Mouse (Mus musculus): ENCODE results near the gene Gm42420. TPM values are rescaled to one million over a fixed set of nuclear protein-coding genes. Genes with fewer than 3 reads are reported as not detected.

Gene Gm42420
- polyA plus RNA-seq, 1 experiment from 2014 or later = not detected

DNA sequence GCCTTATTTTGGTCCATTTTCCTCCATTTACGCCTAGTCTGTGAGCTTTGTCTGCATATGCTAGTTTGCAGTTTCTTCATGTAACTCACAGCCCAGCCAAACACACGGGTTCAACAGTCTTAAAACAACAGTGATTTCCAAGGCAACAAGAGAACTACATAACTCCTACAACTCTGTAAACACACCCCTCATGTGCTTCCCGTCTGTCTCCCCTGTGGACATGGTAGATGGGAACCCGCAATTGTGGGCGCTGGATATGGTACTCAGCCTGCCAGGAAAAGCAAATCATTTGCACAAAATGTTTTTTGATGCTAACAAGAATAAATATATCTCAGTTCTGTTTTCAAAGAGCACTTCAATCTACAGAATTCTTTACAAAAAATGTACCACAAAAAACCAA lies 19.0 kb downstream of the Gm42420 start:
- H3K9ac ChIP-seq (replicated peaks; ENCODE audit: low read length) = no peak overlapping the region
- no peak for ATAC-seq (replicated peaks; ENCODE audit: insufficient number of reproducible peaks, low FRiP score, low TSS enrichment, low read depth)
- H3K27ac ChIP-seq (replicated peaks; ENCODE audit: low read depth, low read length) = no peak overlapping the region
- H3K4me3 ChIP-seq (ENCODE audit: low read depth, low read length) = no peak overlapping the region
- no peak overlapping the region for H3K4me2 ChIP-seq (ENCODE audit: low read depth, low read length)
- DNase-seq (ENCODE audit: low spot score) = no peak
- H3K27me3 ChIP-seq (ENCODE audit: control insufficient read depth, insufficient read depth, low read length) = no peaks in the 10 kb centered on the region
- peaks cover 1% of the 10 kb centered on the region for H3K36me3 ChIP-seq (replicated peaks; ENCODE audit: control insufficient read depth, insufficient read depth, low read depth, low read length)
- no peaks in the 10 kb centered on the region for H3K9me3 ChIP-seq (replicated peaks; ENCODE audit: control insufficient read depth, low read length)
- no peaks in the 10 kb centered on the region for H3K4me1 ChIP-seq (ENCODE audit: control insufficient read depth, insufficient read depth, low read length)
- WGBS = 90% methylated on average over 5 of the region's 5 CpGs

DNA sequence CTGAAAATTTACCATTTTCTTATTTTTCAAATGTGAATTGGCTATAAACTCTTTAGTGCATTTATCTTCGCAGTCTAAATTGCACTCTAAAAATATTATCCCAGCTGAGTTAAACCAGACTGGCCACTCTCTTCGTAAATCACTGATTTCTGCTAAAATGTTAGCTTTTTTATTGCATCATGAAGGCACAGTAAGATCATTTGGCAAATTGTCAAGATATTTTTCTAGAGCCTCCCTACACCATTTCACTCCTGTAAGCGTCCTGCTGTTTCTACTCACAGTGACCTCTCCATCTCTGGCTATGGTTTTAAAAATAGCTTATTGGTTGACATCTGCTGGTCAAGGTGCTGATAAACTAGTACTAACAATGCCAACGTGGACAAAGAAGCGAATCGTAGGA lies 20.5 kb downstream of the Gm42420 start:
- H3K4me2 ChIP-seq (ENCODE audit: low read depth, low read length) = no peak overlapping the region
- DNase-seq (ENCODE audit: low spot score) (no peak), ATAC-seq (replicated peaks; ENCODE audit: insufficient number of reproducible peaks, low FRiP score, low TSS enrichment, low read depth) (no peak)
- no peak overlapping the region for H3K9ac ChIP-seq (replicated peaks; ENCODE audit: low read length)
- H3K4me1 ChIP-seq (ENCODE audit: control insufficient read depth, insufficient read depth, low read length) = no peaks in the 10 kb centered on the region
- WGBS = 88% methylated on average over 6 of the region's 6 CpGs
- peaks cover 4% of the 10 kb centered on the region; the same call in 1 of the 2 replicates for H3K36me3 ChIP-seq (replicated peaks; ENCODE audit: control insufficient read depth, insufficient read depth, low read depth, low read length)
- no peak overlapping the region for H3K27ac ChIP-seq (replicated peaks; ENCODE audit: low read depth, low read length)
- no peak overlapping the region for H3K4me3 ChIP-seq (ENCODE audit: low read depth, low read length)
- H3K9me3 ChIP-seq (replicated peaks; ENCODE audit: control insufficient read depth, low read length) = no peaks in the 10 kb centered on the region
- H3K27me3 ChIP-seq (ENCODE audit: control insufficient read depth, insufficient read depth, low read length) = no peaks in the 10 kb centered on the region

DNA sequence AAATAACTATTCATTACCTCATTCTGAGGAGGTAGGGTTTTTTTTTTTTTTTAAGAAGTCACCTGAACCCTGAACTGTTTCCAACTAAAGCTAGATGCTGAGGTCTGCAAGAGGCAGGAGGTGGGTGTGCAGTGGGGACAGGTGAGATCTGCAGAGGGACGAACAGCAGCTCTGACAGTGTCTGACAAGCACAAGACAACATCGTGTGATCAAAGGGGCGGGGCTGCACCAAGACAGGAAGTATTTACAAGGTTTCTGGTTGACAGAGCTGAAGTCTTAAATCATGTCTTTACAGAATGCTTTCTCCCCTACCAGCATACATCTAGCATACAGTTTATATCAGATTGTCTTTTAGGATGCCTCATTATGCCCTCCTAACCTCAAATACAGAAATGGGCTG lies 21.3 kb downstream of the Gm42420 start:
- no peak overlapping the region for H3K4me3 ChIP-seq (ENCODE audit: low read depth, low read length)

GRCm38 (mm10) chr6:39607365-39607764 lies 21.8 kb downstream of the Gm42420 start:
- H3K9ac ChIP-seq (replicated peaks; ENCODE audit: low read length) = no peak overlapping the region
- no peak overlapping the region for H3K4me3 ChIP-seq (ENCODE audit: low read depth, low read length)
- H3K9me3 ChIP-seq (replicated peaks; ENCODE audit: control insufficient read depth, low read length) = no peaks in the 10 kb centered on the region
- WGBS = 72% methylated on average over 5 of the region's 5 CpGs
- no peak overlapping the region for H3K4me2 ChIP-seq (ENCODE audit: low read depth, low read length)
- DNase-seq (ENCODE audit: low spot score) (no peak), ATAC-seq (replicated peaks; ENCODE audit: insufficient number of reproducible peaks, low FRiP score, low TSS enrichment, low read depth) (no peak)
- no peak overlapping the region for H3K27ac ChIP-seq (replicated peaks; ENCODE audit: low read depth, low read length)
- no peaks in the 10 kb centered on the region for H3K27me3 ChIP-seq (ENCODE audit: control insufficient read depth, insufficient read depth, low read length)
- peaks cover 4% of the 10 kb centered on the region; the same call in 1 of the 2 replicates for H3K36me3 ChIP-seq (replicated peaks; ENCODE audit: control insufficient read depth, insufficient read depth, low read depth, low read length)
- H3K4me1 ChIP-seq (ENCODE audit: control insufficient read depth, insufficient read depth, low read length) = no peaks in the 10 kb centered on the region

More for the DNA sequence above, 21.3 kb downstream of the Gm42420 start:
- no peak overlapping the region for H3K27ac ChIP-seq (replicated peaks; ENCODE audit: low read depth, low read length)
- no peak overlapping the region for H3K4me2 ChIP-seq (ENCODE audit: low read depth, low read length)
- no peaks in the 10 kb centered on the region for H3K4me1 ChIP-seq (ENCODE audit: control insufficient read depth, insufficient read depth, low read length)
- no peaks in the 10 kb centered on the region for H3K9me3 ChIP-seq (replicated peaks; ENCODE audit: control insufficient read depth, low read length)
- no peak for ATAC-seq (replicated peaks; ENCODE audit: insufficient number of reproducible peaks, low FRiP score, low TSS enrichment, low read depth)
- peaks cover 4% of the 10 kb centered on the region; the same call in 1 of the 2 replicates for H3K36me3 ChIP-seq (replicated peaks; ENCODE audit: control insufficient read depth, insufficient read depth, low read depth, low read length)
- H3K27me3 ChIP-seq (ENCODE audit: control insufficient read depth, insufficient read depth, low read length) = no peaks in the 10 kb centered on the region
- H3K9ac ChIP-seq (replicated peaks; ENCODE audit: low read length) = no peak overlapping the region
- WGBS = 67% methylated on average over 3 of the region's 3 CpGs
- no peak for DNase-seq (ENCODE audit: low spot score)

DNA sequence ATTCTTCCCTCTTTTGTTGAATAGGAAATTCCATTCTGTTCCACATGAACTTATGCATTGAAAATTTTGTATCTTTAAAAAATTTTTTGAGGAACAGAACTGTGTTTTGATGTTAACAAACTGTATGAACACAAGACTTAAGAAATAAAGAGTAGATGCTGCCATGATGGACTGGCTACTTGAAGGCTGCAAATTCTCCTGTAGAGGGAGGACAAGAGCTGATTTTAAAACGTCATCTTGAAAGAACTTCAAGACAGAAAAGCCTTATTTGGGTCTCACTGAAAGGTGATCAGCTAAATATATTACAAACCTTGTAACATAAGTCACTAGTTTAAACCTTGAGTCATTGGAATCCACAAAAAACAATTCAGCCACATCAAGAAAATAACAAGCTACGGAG lies 24.7 kb downstream of the Gm42420 start:
- ATAC-seq (replicated peaks; ENCODE audit: insufficient number of reproducible peaks, low FRiP score, low TSS enrichment, low read depth) = no peak
- Histone ChIP-seq H3K4me1 (ENCODE audit: control insufficient read depth, insufficient read depth, low read length) (no peaks in the 10 kb centered on the region), H3K27me3 (ENCODE audit: control insufficient read depth, insufficient read depth, low read length) (no peaks in the 10 kb centered on the region), H3K9me3 (replicated peaks; ENCODE audit: control insufficient read depth, low read length) (no peaks in the 10 kb centered on the region), H3K27ac (replicated peaks; ENCODE audit: low read depth, low read length) (no peak overlapping the region), H3K4me3 (ENCODE audit: low read depth, low read length) (no peak overlapping the region), H3K36me3 (replicated peaks; ENCODE audit: control insufficient read depth, insufficient read depth, low read depth, low read length) (peaks cover 4% of the 10 kb centered on the region; the same call in 1 of the 2 replicates), H3K9ac (replicated peaks; ENCODE audit: low read length) (no peak overlapping the region), H3K4me2 (ENCODE audit: low read depth, low read length) (no peak overlapping the region)
- WGBS = 66% methylated on average over 2 of the region's 2 CpGs
- no peak for DNase-seq (ENCODE audit: low spot score)

- Histone ChIP-seq H3K9me3 (replicated peaks; ENCODE audit: control insufficient read depth, low read length) (no peaks in the 10 kb centered on the region), H3K4me1 (ENCODE audit: control insufficient read depth, insufficient read depth, low read length) (no peaks in the 10 kb centered on the region), H3K27me3 (ENCODE audit: control insufficient read depth, insufficient read depth, low read length) (no peaks in the 10 kb centered on the region), H3K9ac (replicated peaks; ENCODE audit: low read length) (no peak overlapping the region), H3K36me3 (replicated peaks; ENCODE audit: control insufficient read depth, insufficient read depth, low read depth, low read length) (peaks cover 4% of the 10 kb centered on the region; the same call in 1 of the 2 replicates), H3K27ac (replicated peaks; ENCODE audit: low read depth, low read length) (no peak overlapping the region), H3K4me2 (ENCODE audit: low read depth, low read length) (no peak overlapping the region), H3K4me3 (ENCODE audit: low read depth, low read length) (no peak overlapping the region)
- ATAC-seq (replicated peaks; ENCODE audit: insufficient number of reproducible peaks, low FRiP score, low TSS enrichment, low read depth) (no peak), DNase-seq (ENCODE audit: low spot score) (no peak)
- WGBS = 87% methylated on average over 2 of the region's 2 CpGs
Measured at GRCm38 (mm10) chr6:39611296-39611695, 25.7 kb downstream of the Gm42420 start.

Other genes starting within 250 kb of the Gm42420 start
- gene Slc37a3, start 208.1 kb upstream of the Gm42420 start, polyA plus RNA-seq (2014; fragmentation: Nextera tagmentation; extraction: Ambion mirVana) = 44.2 and 47.7 TPM in 2 replicates
- 0.78 and 1.1 TPM in 2 replicates for gene Rab19, start 204.6 kb upstream of the Gm42420 start, polyA plus RNA-seq (2014; fragmentation: Nextera tagmentation; extraction: Ambion mirVana)
- 55.7 and 59.7 TPM in 2 replicates for gene Mkrn1, start 165.3 kb upstream of the Gm42420 start, polyA plus RNA-seq (2014; fragmentation: Nextera tagmentation; extraction: Ambion mirVana)
- gene Dennd2a, start 27.9 kb upstream of the Gm42420 start, polyA plus RNA-seq (2014; fragmentation: Nextera tagmentation; extraction: Ambion mirVana) = 27.4 and 29.1 TPM in 2 replicates
- 25.1 and 26.7 TPM in 2 replicates for gene Adck2, start 11.9 kb upstream of the Gm42420 start, polyA plus RNA-seq (2014; fragmentation: Nextera tagmentation; extraction: Ambion mirVana)
- gene Ndufb2, start 6.8 kb downstream of the Gm42420 start, polyA plus RNA-seq (2014; fragmentation: Nextera tagmentation; extraction: Ambion mirVana) = 228 and 264 TPM in 2 replicates
- 17.9 and 18.8 TPM in 2 replicates for gene Braf, start 139.7 kb downstream of the Gm42420 start, polyA plus RNA-seq (2014; fragmentation: Nextera tagmentation; extraction: Ambion mirVana)
- gene Mrps33, start 225.2 kb downstream of the Gm42420 start, polyA plus RNA-seq (2014; fragmentation: Nextera tagmentation; extraction: Ambion mirVana) = 227 and 244 TPM in 2 replicates